Mouse (Mus musculus) adrenal gland, adult 10 weeks (tissue): ENCODE measurements around the gene Speer4c. TPM values are rescaled to one million over a fixed set of nuclear protein-coding genes. Genes with fewer than 3 reads are reported as not detected.

ENCODE experiments used
- polyA plus RNA-seq: library from polyadenylated mRNA; stranded (reverse); fragments of 350-450 nt; fragmentation: Illumina TruSeq; extraction: RNeasy Lipid Tissue Mini Kit (QIAGEN cat#74804); gene quantifications from one replicate; pipeline ENCODE4 v1.2.3, GENCODE M21; 2014; ENCODE audit warnings: low read depth, low replicate concordance

Speer4c gene
- not detected for polyA plus RNA-seq

GRCm38 (mm10) chr5:15714171-15714570 lies at the start of gene Speer4c:
Speer4c (minus strand) TSS chr5:15714271.

Other genes with a start within 250 kb of the Speer4c start
- not detected for gene Gm21149, start 237.7 kb downstream of the Speer4c start, polyA plus RNA-seq
- gene Gm21190, start 185.0 kb downstream of the Speer4c start, polyA plus RNA-seq, result not detected
- not detected for gene Gm21083, start 136.9 kb downstream of the Speer4c start, polyA plus RNA-seq
- 0.76 TPM for gene Speer4d, start 95.2 kb downstream of the Speer4c start, polyA plus RNA-seq
- not detected for gene 4930572O03Rik, start 57.2 kb downstream of the Speer4c start, polyA plus RNA-seq
- 677 TPM for gene Cacna2d1, start 220.4 kb upstream of the Speer4c start, polyA plus RNA-seq